Mouse (Mus musculus) adipocyte (in vitro differentiated cells): ENCODE results near the gene Itgav.

ENCODE experiments used
- DNase-seq: peaks from one replicate; pipeline ENCODE4 v3.0.0-alpha.2; 2016; ENCODE audit warnings: low spot score

The Itgav gene

GRCm38 (mm10) chr2:83816147-83816546 lies 92.0 kb downstream of the Itgav start:
- DNase-seq = no peak

- DNase-seq = no peak
These were observed 101.0 kb downstream of the Itgav start for GRCm38 (mm10) chr2:83825161-83825560.

GRCm38 (mm10) chr2:83828895-83829539 lies 104.8 kb downstream of the Itgav start:
- DNase-seq = no peak

GRCm38 (mm10) chr2:83832903-83833302 lies 108.7 kb downstream of the Itgav start:
- DNase-seq = peak; percentile 16

GRCm38 (mm10) chr2:83835313-83836070 lies 111.3 kb downstream of the Itgav start:
- DNase-seq = no peak

- no peak for DNase-seq
These were observed 124.3 kb downstream of the Itgav start for GRCm38 (mm10) chr2:83848495-83848894.

- no peak for DNase-seq
These were observed 129.2 kb downstream of the Itgav start for GRCm38 (mm10) chr2:83853423-83853822.

- no peak for DNase-seq
These were observed 132.0 kb downstream of the Itgav start for GRCm38 (mm10) chr2:83856236-83856635.
